Mouse (Mus musculus) forebrain, embryonic 14.5 days (tissue): Measurements from ENCODE around the gene Emilin3. TPM values are rescaled to one million over a fixed set of nuclear protein-coding genes. Genes with fewer than 3 reads are reported as not detected.

ENCODE experiments used
- ATAC-seq: fragments of 200-750 bp; cut with Nextera tagmentation; 2 replicates; pipeline ENCODE4 v1.8.0; 2017; ENCODE audit warnings: mild to moderate bottlenecking, moderate library complexity
- DNase-seq: peaks from one replicate; pipeline ENCODE4 v3.0.0-alpha.2; 2015; ENCODE audit warnings: low spot score
- H3K27ac ChIP-seq: fragments of 300-500 bp; sonication (generic); 2 replicates; pipeline ENCODE4 v1.5.1; 2014; ENCODE audit warnings: low read depth, mild to moderate bottlenecking, control low read depth, low read length, moderate library complexity
- H3K27me3 ChIP-seq: fragments of 300-500 bp; sonication (generic); replicated peaks from 2 replicates; pipeline ENCODE4 v1.6.1; 2014; ENCODE audit warnings: low read length, control low read depth, mixed read lengths; ENCODE audit not compliant: control insufficient read depth, insufficient read depth
- H3K36me3 ChIP-seq: fragments of 300-500 bp; sonication (generic); 2 replicates; pipeline ENCODE4 v1.6.1; 2014; ENCODE audit warnings: low read length, control low read depth; ENCODE audit not compliant: control insufficient read depth, insufficient read depth
- H3K4me1 ChIP-seq: fragments of 300-500 bp; sonication (generic); 2 replicates; pipeline ENCODE4 v1.6.1; 2014; ENCODE audit warnings: antibody characterized with exemption, low read length, control low read depth; ENCODE audit not compliant: control insufficient read depth, insufficient read depth
- H3K4me2 ChIP-seq: fragments of 300-500 bp; sonication (generic); 2 replicates; pipeline ENCODE4 v1.6.1; 2014; ENCODE audit warnings: mild to moderate bottlenecking, control low read depth, low read length
- H3K4me3 ChIP-seq: fragments of 300-500 bp; sonication (generic); 2 replicates; pipeline ENCODE4 v1.5.1; 2014; ENCODE audit warnings: low read depth, low read length, control low read depth
- H3K9ac ChIP-seq: fragments of 300-500 bp; sonication (generic); 2 replicates; pipeline ENCODE4 v1.6.1; 2014; ENCODE audit warnings: mild to moderate bottlenecking, low read length, control low read depth, moderate library complexity
- H3K9me3 ChIP-seq: fragments of 300-500 bp; sonication (generic); replicated peaks from 2 replicates; pipeline ENCODE4 v1.6.1; 2016; ENCODE audit warnings: low read length, control low read depth, mixed read lengths; ENCODE audit not compliant: control insufficient read depth
- WGBS: fragments of 180-500 bp; shearing (Covaris S2); extraction: QIAGEN DNeasy Blood & Tissue Kit; methylation state at CpG from one replicate; pipeline ENCODE4 v1.1.7; 2014; 5-methylcytosine and 5-hydroxymethylcytosine counted together
- polyA plus RNA-seq: library from polyadenylated mRNA; unstranded; fragments of >200 nt; fragmentation: Nextera tagmentation; extraction: Ambion mirVana; gene quantifications from 2 replicates; pipeline ENCODE4 v1.2.1, GENCODE M21; 2014

Emilin3 gene
- polyA plus RNA-seq, 1 experiment from 2014 or later: 0.24 TPM

GRCm38 (mm10) chr2:160872890-160873382 is 39.2 kb downstream of the Emilin3 start, which contains the start of gene Zhx3:
Zhx3 (minus strand) TSS chr2:160872998.
- no peaks in the 10 kb centered on the region for H3K36me3 ChIP-seq
- H3K4me3 ChIP-seq: peak within 1 kb of the TSS; percentile 90
- ATAC-seq (peak; percentile 97), DNase-seq (peak; percentile 97)
- 0 out of 2 replicates have a peak, but pooled peaks cover 3% of the 10 kb centered on the region for H3K9me3 ChIP-seq
- H3K4me1 ChIP-seq: peaks cover 10% of the 10 kb centered on the region; the same call in 1 of the 2 replicates
- no peaks in the 10 kb centered on the region for H3K27me3 ChIP-seq
- H3K9ac ChIP-seq: peak within 1 kb of the TSS; percentile 94
- under 1% methylated on average over 44 of the region's 48 CpGs for WGBS
- H3K4me2 ChIP-seq: peak within 1 kb of the TSS; percentile 76
- H3K27ac ChIP-seq: peak within 1 kb of the TSS; percentile 99

GRCm38 (mm10) chr2:160872395-160872794 is 39.7 kb downstream of the Emilin3 start:
- Histone ChIP-seq H3K9ac (peak overlapping the region; percentile 94), H3K4me2 (peak overlapping the region; percentile 76), H3K4me3 (peak overlapping the region; percentile 90), H3K4me1 (peaks cover 10% of the 10 kb centered on the region; the same call in 1 of the 2 replicates), H3K27me3 (no peaks in the 10 kb centered on the region), H3K9me3 (0 out of 2 replicates have a peak, but pooled peaks cover 3% of the 10 kb centered on the region), H3K36me3 (no peaks in the 10 kb centered on the region), H3K27ac (peak overlapping the region; percentile 99)
- peak; percentile 91 for ATAC-seq
- 0% methylated on average over 34 of the region's 47 CpGs for WGBS
- DNase-seq: peak; percentile 77

GRCm38 (mm10) chr2:160871310-160871709 is 40.8 kb downstream of the Emilin3 start:
- no peak for DNase-seq
- 79% methylated on average over 3 of the region's 3 CpGs for WGBS
- no peak overlapping the region for H3K9ac ChIP-seq

GRCm38 (mm10) chr2:160869446-160869845 is 42.7 kb downstream of the Emilin3 start:
- H3K9ac ChIP-seq: no peak overlapping the region
- no peak for DNase-seq

More at GRCm38 (mm10) chr2:160871310-160871709, 40.8 kb downstream of the Emilin3 start:
- 0 out of 2 replicates have a peak, but pooled peaks cover 3% of the 10 kb centered on the region for H3K9me3 ChIP-seq
- H3K27me3 ChIP-seq: no peaks in the 10 kb centered on the region
- no peaks in the 10 kb centered on the region for H3K36me3 ChIP-seq
- peaks cover 10% of the 10 kb centered on the region; the same call in 1 of the 2 replicates for H3K4me1 ChIP-seq
- no peak overlapping the region for H3K4me3 ChIP-seq
- no peak for ATAC-seq
- H3K4me2 ChIP-seq: peak overlapping the region; percentile 31; the same call in 1 of the 2 replicates
- no peak overlapping the region for H3K27ac ChIP-seq

DNA sequence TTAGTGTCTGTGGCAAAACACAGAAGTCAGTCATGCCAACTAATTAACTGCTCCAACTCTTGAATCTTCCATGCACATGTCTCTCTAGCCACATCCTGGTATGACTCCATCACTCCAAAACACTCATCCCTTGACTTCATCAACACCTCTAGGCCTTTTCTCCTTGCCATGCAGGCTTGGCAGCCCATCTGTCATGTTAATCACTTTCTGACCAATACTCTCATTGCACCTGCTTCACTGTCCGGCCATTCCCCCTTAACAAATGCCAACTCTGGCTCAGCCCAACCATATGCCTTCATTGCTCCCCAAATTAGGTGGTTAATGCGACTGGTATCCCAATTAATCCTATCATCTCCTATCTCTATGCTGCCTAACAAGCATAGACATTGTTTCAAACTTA is 46.9 kb downstream of the Emilin3 start:
- H3K4me3 ChIP-seq: no peak overlapping the region
- no peaks in the 10 kb centered on the region for H3K9me3 ChIP-seq
- H3K4me2 ChIP-seq: no peak overlapping the region
- no peak overlapping the region for H3K27ac ChIP-seq
- ATAC-seq (no peak), DNase-seq (peak; percentile 19)
- no peaks in the 10 kb centered on the region for H3K27me3 ChIP-seq
- no peaks in the 10 kb centered on the region for H3K4me1 ChIP-seq
- 56% methylated on average over 2 of the region's 2 CpGs for WGBS
- H3K36me3 ChIP-seq: no peaks in the 10 kb centered on the region
- no peak overlapping the region for H3K9ac ChIP-seq

More at GRCm38 (mm10) chr2:160869446-160869845, 42.7 kb downstream of the Emilin3 start:
- WGBS: 81% methylated on average over 3 of the region's 3 CpGs
- Histone ChIP-seq H3K36me3 (no peaks in the 10 kb centered on the region), H3K9me3 (no peaks in the 10 kb centered on the region), H3K4me3 (no peak overlapping the region), H3K27me3 (no peaks in the 10 kb centered on the region), H3K27ac (no peak overlapping the region), H3K4me2 (no peak overlapping the region), H3K4me1 (peaks cover 10% of the 10 kb centered on the region; the same call in 1 of the 2 replicates)
- ATAC-seq: no peak

DNA sequence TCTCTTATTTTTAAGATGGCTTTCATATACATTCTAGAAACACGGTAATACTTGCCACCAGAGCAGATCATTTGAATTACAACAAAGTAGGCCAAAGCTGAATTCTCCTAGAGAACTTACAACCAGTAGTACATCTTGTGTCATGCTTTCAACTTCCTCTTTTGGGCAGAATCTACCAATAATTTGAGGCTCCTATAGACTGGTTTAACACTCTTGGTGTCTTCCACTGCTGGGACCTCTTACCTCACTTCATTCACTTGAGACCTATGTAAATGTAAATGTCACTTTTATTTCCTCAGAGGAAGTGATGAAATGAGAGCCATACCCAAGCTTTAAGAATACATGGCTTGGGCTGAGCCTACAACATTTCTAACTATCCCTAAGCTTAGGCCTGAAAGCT is 48.0 kb downstream of the Emilin3 start:
- Histone ChIP-seq H3K4me3 (no peak overlapping the region), H3K9me3 (no peaks in the 10 kb centered on the region), H3K27ac (no peak overlapping the region), H3K4me2 (no peak overlapping the region), H3K9ac (no peak overlapping the region), H3K4me1 (no peaks in the 10 kb centered on the region), H3K27me3 (no peaks in the 10 kb centered on the region), H3K36me3 (no peaks in the 10 kb centered on the region)
- 95% methylated on average over 1 of the region's 1 CpGs for WGBS
- no peak for ATAC-seq
- no peak for DNase-seq

DNA sequence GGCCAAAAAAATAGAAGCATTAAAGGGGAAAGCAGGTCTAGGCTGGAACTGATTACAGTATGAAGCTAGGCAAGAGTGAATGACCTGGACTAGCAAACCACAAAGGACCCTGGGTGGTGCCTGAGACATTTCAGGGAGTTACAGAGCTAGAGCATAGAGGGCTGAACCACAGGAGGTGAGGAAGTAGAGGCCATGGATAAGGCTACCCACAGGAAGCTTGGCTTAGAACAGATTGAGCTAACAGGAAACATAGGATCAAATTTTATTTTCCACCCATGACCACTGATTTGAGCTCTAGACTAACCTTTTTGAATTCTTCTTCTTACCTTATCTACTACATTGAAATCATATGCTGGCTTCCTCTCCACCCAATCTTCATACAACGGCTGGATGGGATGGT is 51.8 kb downstream of the Emilin3 start:
- H3K4me3 ChIP-seq: no peak overlapping the region
- no peaks in the 10 kb centered on the region for H3K9me3 ChIP-seq
- H3K27ac ChIP-seq: no peak overlapping the region
- DNase-seq (no peak), ATAC-seq (no peak)
- no peaks in the 10 kb centered on the region for H3K36me3 ChIP-seq
- WGBS: 90% methylated on average over 1 of the region's 1 CpGs
- no peak overlapping the region for H3K9ac ChIP-seq
- H3K4me1 ChIP-seq: no peaks in the 10 kb centered on the region
- H3K4me2 ChIP-seq: no peak overlapping the region
- H3K27me3 ChIP-seq: no peaks in the 10 kb centered on the region

Other genes starting within 250 kb of the Emilin3 start
- gene Plcg1, start 181.0 kb downstream of the Emilin3 start, polyA plus RNA-seq: 40.2 and 48.7 TPM in 2 replicates
- 10.3 and 10.8 TPM in 2 replicates for gene Zhx3, start 39.3 kb downstream of the Emilin3 start, polyA plus RNA-seq
- gene Lpin3, start 31.7 kb downstream of the Emilin3 start, polyA plus RNA-seq: 0.08 TPM in 1 of 2 replicates, not detected in the other
- gene Chd6, start 196.7 kb upstream of the Emilin3 start, polyA plus RNA-seq: 25.5 and 32.9 TPM in 2 replicates